Mouse (Mus musculus) heart, adult 8-10 months (tissue): Measurements from ENCODE around the gene Grcc10. TPM values are rescaled to one million over a fixed set of nuclear protein-coding genes. Genes with fewer than 3 reads are reported as not detected.

Source experiments
- DNase-seq: peaks from one replicate; pipeline ENCODE4 v3.0.0; 2022; ENCODE audit warnings: low spot score
- microRNA-seq: library from miRNA; unstranded; fragments of <30 nt; microRNA quantifications from one replicate; pipeline ENCODE4 v1.2.0, GENCODE M21; 2022
- total RNA-seq, 4 experiments: library from RNA; stranded (reverse); gene quantifications; 2 replicates each; pipeline ENCODE4 v1.2.4; 2022

Grcc10 gene
- total RNA-seq, 4 experiments from 2014 or later, result 286 to 318 (median 310) TPM

DNA sequence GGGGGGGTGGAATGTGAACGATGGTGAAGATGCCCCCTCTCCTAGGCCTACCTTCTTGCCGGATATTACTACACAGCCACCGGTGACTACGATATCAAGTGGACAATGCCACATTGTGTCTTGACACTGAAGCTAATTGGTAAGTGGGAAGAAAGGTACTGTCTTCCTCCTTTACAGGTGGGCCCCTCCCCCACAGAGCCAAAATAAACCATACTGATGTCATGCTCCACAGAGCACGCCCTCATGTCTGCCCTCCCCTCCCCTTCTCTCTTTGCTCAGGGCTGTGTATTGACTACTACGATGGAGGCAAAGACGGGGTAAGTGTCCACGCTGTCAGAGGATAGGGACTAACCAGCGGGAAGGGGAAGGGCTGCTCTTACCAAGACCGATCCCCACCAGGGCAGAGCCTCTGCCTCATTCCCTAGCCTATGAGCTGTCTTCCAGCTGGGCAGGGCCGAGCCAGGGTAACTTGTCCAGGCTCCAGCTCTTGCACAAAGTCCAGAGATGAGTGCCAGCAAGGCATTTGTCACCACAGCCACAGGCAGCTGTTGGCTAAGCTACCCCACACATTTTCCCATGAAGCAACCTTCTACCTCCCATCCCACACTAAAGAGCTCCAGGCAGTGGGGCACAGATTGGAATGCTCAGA lies 41.1 kb downstream of the Grcc10 start:
- DNase-seq, result peak; percentile 56

DNA sequence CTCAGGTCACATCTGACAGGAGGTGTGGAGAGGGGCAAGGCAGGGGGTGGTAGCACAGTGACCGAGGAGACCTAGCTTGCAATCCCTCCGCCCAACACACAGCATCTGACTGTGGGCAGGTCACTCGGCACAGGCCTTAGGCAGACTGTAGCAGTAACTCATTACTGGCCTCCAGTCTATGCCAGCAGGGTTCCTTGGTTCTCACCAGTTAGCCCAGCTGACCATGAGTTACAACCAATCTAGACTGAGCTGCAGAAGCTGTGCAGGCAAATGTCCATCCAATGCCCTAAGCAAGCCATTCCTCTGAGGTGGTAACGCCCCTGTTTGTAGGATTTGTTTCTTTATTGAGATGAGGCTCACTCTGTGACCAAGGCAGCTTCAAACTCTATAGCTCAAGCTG lies 41.8 kb downstream of the Grcc10 start:
- DNase-seq, result no peak

DNA sequence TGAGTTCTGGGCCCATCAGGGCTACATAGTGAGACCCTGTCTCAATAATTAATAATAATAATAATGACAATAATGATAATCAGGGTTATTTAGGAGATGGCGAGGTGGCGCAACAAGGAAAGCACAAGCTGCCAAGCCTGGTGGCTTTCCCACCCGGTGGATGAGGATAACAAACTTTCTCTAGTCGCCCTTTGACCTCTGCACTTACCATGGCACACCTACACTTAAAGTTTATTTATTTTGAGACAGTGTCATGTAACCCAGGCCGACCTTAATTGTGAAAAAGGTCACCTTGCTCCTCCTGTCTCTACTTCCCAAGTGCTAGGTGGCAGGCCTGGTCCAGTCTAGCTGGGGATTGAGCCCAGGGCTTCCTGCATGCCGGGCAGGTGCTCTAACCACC lies 42.4 kb downstream of the Grcc10 start:
- no peak for DNase-seq

- DNase-seq, result no peak
These were observed 44.6 kb downstream of the Grcc10 start for GRCm38 (mm10) chr6:124696441-124697150.

GRCm38 (mm10) chr6:124694166-124694955 lies 46.8 kb downstream of the Grcc10 start:
- peak; percentile 62 for DNase-seq

DNA sequence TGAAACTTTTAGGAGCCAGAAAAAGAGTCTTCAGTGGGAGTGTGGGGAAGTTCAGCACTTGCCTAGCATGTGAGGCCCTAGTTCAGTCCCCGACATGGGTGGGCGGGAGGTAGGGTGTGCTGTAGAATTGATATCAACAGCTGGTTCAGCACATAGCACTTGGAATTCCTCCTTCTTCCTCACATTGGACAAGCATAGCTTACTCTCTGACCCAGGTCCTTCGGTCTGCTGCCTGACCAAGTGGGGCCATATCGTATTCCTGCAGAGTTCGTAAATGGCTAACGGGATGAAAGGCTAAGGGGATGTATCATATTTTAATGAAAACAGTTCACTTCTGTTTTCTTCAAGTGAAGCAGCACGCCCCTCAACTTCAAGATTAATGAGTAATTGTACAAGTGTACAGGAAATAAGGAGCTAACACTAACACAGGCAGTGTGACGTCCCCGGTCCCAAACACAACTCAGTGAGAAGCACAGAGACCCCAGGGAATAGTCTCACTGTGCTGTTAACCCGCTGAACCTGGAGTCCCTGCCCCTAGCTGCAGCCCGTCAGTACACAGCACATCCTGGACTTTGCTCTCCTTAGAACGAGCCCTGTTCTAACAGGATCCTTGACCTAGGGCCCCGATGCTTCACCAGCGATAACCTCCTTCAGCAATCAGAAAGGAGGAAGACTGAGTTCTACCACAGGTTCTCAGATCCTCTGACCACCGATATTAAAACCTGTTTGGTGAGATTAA lies 47.8 kb downstream of the Grcc10 start:
- DNase-seq, result no peak

GRCm38 (mm10) chr6:124690517-124690916 lies 50.7 kb downstream of the Grcc10 start:
- no peak for DNase-seq

Small RNA genes lying within 50 kb of the gene (microRNA-seq; reads per million reads assigned to microRNA genes)
- gene Mir141, result 6.4 reads per million, percentile 16 among the genes with 10 or more reads in this experiment
- gene Mir200c, result 157 reads per million, percentile 65 among the genes with 10 or more reads in this experiment

Other genes with a start within 250 kb of the Grcc10 start
- gene C1rl, start 248.3 kb downstream of the Grcc10 start, total RNA-seq, result 1 to 10 TPM; 1.1 to 2.1 (median 1.9) TPM
- gene C1ra, start 229.0 kb downstream of the Grcc10 start, total RNA-seq, result 10 to 100 TPM; 11.2 to 14.1 (median 13.0) TPM
- 10 to 100 TPM; 21.5 to 26.8 (median 24.0) TPM for gene C1s1, start 199.0 kb downstream of the Grcc10 start, total RNA-seq
- 1 to 10 TPM; 1.3 to 3.0 (median 1.7) TPM for gene C1rb, start 171.1 kb downstream of the Grcc10 start, total RNA-seq
- gene C1s2, start 105.3 kb downstream of the Grcc10 start, total RNA-seq, result under 1 TPM; 0.28 to 0.65 (median 0.48) TPM
- gene Lpcat3, start 78.3 kb downstream of the Grcc10 start, total RNA-seq, result 10 to 100 TPM; 38.8 to 39.9 (median 39.1) TPM
- 10 to 100 TPM; 64.4 to 81.5 (median 73.0) TPM for gene Emg1, start 29.2 kb downstream of the Grcc10 start, total RNA-seq
- gene Phb2, start 29.0 kb downstream of the Grcc10 start, total RNA-seq, result 100 to 1,000 TPM; 251 to 296 (median 279) TPM
- 1 to 10 TPM; 2.0 to 5.7 (median 3.1) TPM for gene Ptpn6, start 2.7 kb downstream of the Grcc10 start, total RNA-seq
- under 1 TPM in 1 of 4 experiments, not detected in 3; 0.41 TPM for gene Gm45234, start 14.6 kb upstream of the Grcc10 start, total RNA-seq
- gene Atn1, start 15.2 kb upstream of the Grcc10 start, total RNA-seq, result 10 to 100 TPM; 40.9 to 48.2 (median 45.2) TPM
- gene Eno2, start 28.3 kb upstream of the Grcc10 start, total RNA-seq, result 1 to 10 TPM; 3.2 to 6.1 (median 4.8) TPM
- 1 to 10 TPM in 1 of 4 experiments, under 1 TPM in 2, not detected in 1; 0.37 to 1.2 (median 0.41) TPM for gene Lrrc23, start 38.4 kb upstream of the Grcc10 start, total RNA-seq
- gene Spsb2, start 67.3 kb upstream of the Grcc10 start, total RNA-seq, result 1 to 10 TPM; 2.0 to 5.8 (median 3.2) TPM
- 1,000 to 10,000 TPM in 1 of 4 experiments, 100 to 1,000 TPM in 3; 893 to 1,022 (median 969) TPM for gene Tpi1, start 72.9 kb upstream of the Grcc10 start, total RNA-seq
- gene Usp5, start 88.1 kb upstream of the Grcc10 start, total RNA-seq, result 10 to 100 TPM; 72.5 to 79.7 (median 75.8) TPM
- 1 to 10 TPM in 1 of 4 experiments, under 1 TPM in 3; 0.14 to 1.4 (median 0.40) TPM for gene Cdca3, start 88.2 kb upstream of the Grcc10 start, total RNA-seq
- gene Gnb3, start 98.9 kb upstream of the Grcc10 start, total RNA-seq, result 10 to 100 TPM; 11.6 to 18.4 (median 16.7) TPM
- 1 to 10 TPM; 8.0 to 9.7 (median 9.4) TPM for gene P3h3, start 116.4 kb upstream of the Grcc10 start, total RNA-seq
- 1 to 10 TPM in 1 of 4 experiments, under 1 TPM in 3; 0.31 to 1.6 (median 0.74) TPM for gene Gpr162, start 122.6 kb upstream of the Grcc10 start, total RNA-seq
- gene Cd4, start 146.8 kb upstream of the Grcc10 start, total RNA-seq, result under 1 TPM; 0.19 to 0.54 (median 0.25) TPM
- gene Lag3, start 170.3 kb upstream of the Grcc10 start, total RNA-seq, result under 1 TPM in 2 of 4 experiments, not detected in 2; 0.24 to 0.75 TPM
- gene Ptms, start 178.7 kb upstream of the Grcc10 start, total RNA-seq, result 100 to 1,000 TPM; 116 to 160 (median 152) TPM
- gene Mlf2, start 190.0 kb upstream of the Grcc10 start, total RNA-seq, result 100 to 1,000 TPM; 177 to 202 (median 195) TPM
- 100 to 1,000 TPM in 2 of 4 experiments, 10 to 100 TPM in 2; 98.1 to 109 (median 103) TPM for gene Cops7a, start 224.2 kb upstream of the Grcc10 start, total RNA-seq